Mouse (Mus musculus): ENCODE data around the gene Olfr1465.

Gene Olfr1465

GRCm38 (mm10) chr19:13315441-13315840 lies at the start of gene Olfr1465:
Gene Olfr1465 (minus strand): TSS chr19:13315541.
- DNase-seq (ENCODE audit: low spot score) = no peak

- no peak for DNase-seq (ENCODE audit: low spot score)
These were observed 46.6 kb upstream of the Olfr1465 start, which contains the start of gene Olfr1467 for GRCm38 (mm10) chr19:13361936-13362335. Gene Olfr1467 (plus strand): TSS chr19:13362236.

- no peak for DNase-seq (ENCODE audit: low spot score)
These were observed 23.2 kb upstream of the Olfr1465 start, which contains the start of gene Olfr1466 for GRCm38 (mm10) chr19:13338562-13338961. Gene Olfr1466 (plus strand): TSS chr19:13338862.
